Mouse (Mus musculus) MEL (cell line): Measurements from ENCODE around the gene Krtap19-9b. TPM values are rescaled to one million over a fixed set of nuclear protein-coding genes. Genes with fewer than 3 reads are reported as not detected.

ENCODE experiments used
- DNase-seq: peaks from one replicate; pipeline ENCODE4 v3.0.0; 2011; ENCODE audit warnings: low read depth, low spot score
- H3K27ac ChIP-seq: 2 replicates; pipeline ENCODE4 v1.5.1; 2012; ENCODE audit warnings: low read depth, mild to moderate bottlenecking, control low read depth, low read length, moderate library complexity; ENCODE audit not compliant: control insufficient read depth
- H3K27me3 ChIP-seq, 2 experiments: fragments of 150-350 bp in 1 of 2; sonication (generic) in 1 of 2; 2 replicates each; pipeline ENCODE4 v1.6.1; 2012; ENCODE audit warnings: low read length in 2 of 2, mild to moderate bottlenecking in 2 of 2, improper control_type of control experiment in 1 of 2, moderate library complexity in 1 of 2; ENCODE audit not compliant: insufficient read depth in 2 of 2, control insufficient read depth in 1 of 2
- H3K36me3 ChIP-seq, 2 experiments: 2 replicates each; pipeline ENCODE4 v1.6.1; 2012 to 2014; ENCODE audit warnings: low read length in 2 of 2, improper control_type of control experiment in 1 of 2, inconsistent platforms in 1 of 2, mild to moderate bottlenecking in 1 of 2; ENCODE audit not compliant: insufficient read depth in 2 of 2, control insufficient read depth in 1 of 2
- H3K4me1 ChIP-seq, 2 experiments: fragments of 150-350 bp in 1 of 2; sonication (generic) in 1 of 2; 2 replicates each; pipeline ENCODE4 v1.6.1; 2012; ENCODE audit warnings: low read length in 2 of 2, improper control_type of control experiment in 1 of 2, mild to moderate bottlenecking in 1 of 2; ENCODE audit not compliant: insufficient read depth in 2 of 2, control insufficient read depth in 1 of 2
- H3K4me3 ChIP-seq, 2 experiments: fragments of 150-350 bp in 1 of 2; sonication (generic) in 1 of 2; 2 replicates each; pipeline ENCODE4 v1.5.1; 2012; ENCODE audit warnings: low read depth in 2 of 2, low read length in 2 of 2, mild to moderate bottlenecking in 2 of 2, moderate library complexity in 2 of 2, control low read depth in 1 of 2, improper control_type of control experiment in 1 of 2; ENCODE audit not compliant: control insufficient read depth in 1 of 2, insufficient read depth in 1 of 2
- H3K79me2 ChIP-seq: 2 replicates; pipeline ENCODE4 v1.6.1; 2012; ENCODE audit warnings: mild to moderate bottlenecking, low read length, moderate library complexity; ENCODE audit not compliant: control insufficient read depth, poor library complexity, insufficient read depth
- H3K9ac ChIP-seq: 2 replicates; pipeline ENCODE4 v1.6.1; 2012; ENCODE audit warnings: low read depth, mild to moderate bottlenecking, control low read depth, low read length, moderate library complexity; ENCODE audit not compliant: control insufficient read depth, poor library complexity, severe bottlenecking
- H3K9me3 ChIP-seq: fragments of 150-350 bp; sonication (generic); replicated peaks from 2 replicates; pipeline ENCODE4 v1.6.1; 2012; ENCODE audit warnings: mild to moderate bottlenecking, low read length, improper control_type of control experiment, moderate library complexity; ENCODE audit not compliant: insufficient read depth
- CHD2 ChIP-seq: IDR thresholded peaks from 2 replicates; pipeline ENCODE4 v1.6.1; 2011; ENCODE audit warnings: low read length, improper control_type of control experiment
- E2F4 ChIP-seq: IDR thresholded peaks from 2 replicates; pipeline ENCODE4 v1.6.1; 2011; ENCODE audit warnings: low read depth, low read length, improper control_type of control experiment, borderline replicate concordance
- ELF1 ChIP-seq: IDR thresholded peaks from 2 replicates; pipeline ENCODE4 v1.6.1; 2014; ENCODE audit warnings: low read depth, mild to moderate bottlenecking, inconsistent platforms, low read length, improper control_type of control experiment, moderate library complexity
- ETS1 ChIP-seq: IDR thresholded peaks from 2 replicates; pipeline ENCODE4 v1.6.1; 2012; ENCODE audit warnings: low read depth, mild to moderate bottlenecking, inconsistent platforms, low read length, improper control_type of control experiment, moderate library complexity
- GABPA ChIP-seq: IDR thresholded peaks from 2 replicates; pipeline ENCODE4 v1.6.1; 2012; ENCODE audit warnings: low read depth, mild to moderate bottlenecking, inconsistent platforms, low read length, improper control_type of control experiment, moderate library complexity
- GATA1 ChIP-seq: IDR thresholded peaks from 2 replicates; pipeline ENCODE4 v1.6.1; 2011; ENCODE audit warnings: low read depth, low read length, improper control_type of control experiment
- HCFC1 ChIP-seq: IDR thresholded peaks from 2 replicates; pipeline ENCODE4 v1.6.1; 2012; ENCODE audit warnings: low read depth, mild to moderate bottlenecking, inconsistent platforms, low read length, improper control_type of control experiment, moderate library complexity
- JUND ChIP-seq: IDR thresholded peaks from 2 replicates; pipeline ENCODE4 v1.6.1; 2011; ENCODE audit warnings: low read depth, mild to moderate bottlenecking, improper control_type of control experiment, low read length
- KAT2A ChIP-seq: conservative IDR thresholded peaks from 2 replicates; pipeline ENCODE4 v1.6.1; 2012; ENCODE audit warnings: low read depth, low read length, improper control_type of control experiment, inconsistent platforms
- MAFK ChIP-seq: IDR thresholded peaks from 2 replicates; pipeline ENCODE4 v1.6.1; 2011; ENCODE audit warnings: low read depth, mild to moderate bottlenecking, low read length, improper control_type of control experiment, borderline replicate concordance
- MAX ChIP-seq: IDR thresholded peaks from 2 replicates; pipeline ENCODE4 v1.6.1; 2011; ENCODE audit warnings: low read length, improper control_type of control experiment
- MAZ ChIP-seq: IDR thresholded peaks from 2 replicates; pipeline ENCODE4 v1.6.1; 2012; ENCODE audit warnings: low read depth, mild to moderate bottlenecking, inconsistent platforms, low read length, improper control_type of control experiment
- MYC ChIP-seq: IDR thresholded peaks from 2 replicates; pipeline ENCODE4 v1.6.1; 2011; ENCODE audit warnings: low read depth, mild to moderate bottlenecking, low read length, improper control_type of control experiment, moderate library complexity
- NELFE ChIP-seq: IDR thresholded peaks from 2 replicates; pipeline ENCODE4 v1.6.1; 2011; ENCODE audit warnings: low read depth, low read length, improper control_type of control experiment
- NRF1 ChIP-seq: IDR thresholded peaks from 2 replicates; pipeline ENCODE4 v1.6.1; 2014; ENCODE audit warnings: low read depth, mild to moderate bottlenecking, inconsistent platforms, low read length, improper control_type of control experiment, moderate library complexity; ENCODE audit not compliant: poor library complexity, insufficient read depth, severe bottlenecking
- POLR2A ChIP-seq, 2 experiments: IDR thresholded peaks; 2 replicates each; pipeline ENCODE4 v1.6.1; 2011 to 2012; ENCODE audit warnings: low read length in 2 of 2, mild to moderate bottlenecking in 2 of 2, control low read depth in 1 of 2, improper control_type of control experiment in 1 of 2, low read depth in 1 of 2, moderate library complexity in 1 of 2; ENCODE audit not compliant: control insufficient read depth in 1 of 2, insufficient read depth in 1 of 2, poor library complexity in 1 of 2
- POLR2AphosphoS2 ChIP-seq: IDR thresholded peaks from 2 replicates; pipeline ENCODE4 v1.6.1; 2011; ENCODE audit warnings: low read length, improper control_type of control experiment
- POLR2AphosphoS5 ChIP-seq: IDR thresholded peaks from 2 replicates; pipeline ENCODE4 v1.6.1; 2012; ENCODE audit warnings: low read depth, borderline replicate concordance, mild to moderate bottlenecking, inconsistent platforms, low read length, moderate library complexity, mixed read lengths
- RAD21 ChIP-seq: IDR thresholded peaks from 2 replicates; pipeline ENCODE4 v1.6.1; 2011; ENCODE audit warnings: mild to moderate bottlenecking, low read depth, low read length, improper control_type of control experiment
- RCOR1 ChIP-seq: IDR thresholded peaks from 2 replicates; pipeline ENCODE4 v1.6.1; 2012; ENCODE audit warnings: low read depth, mild to moderate bottlenecking, inconsistent platforms, low read length, improper control_type of control experiment
- SMC3 ChIP-seq: IDR thresholded peaks from 2 replicates; pipeline ENCODE4 v1.6.1; 2011; ENCODE audit warnings: low read depth, low read length, improper control_type of control experiment
- TBP ChIP-seq: IDR thresholded peaks from 2 replicates; pipeline ENCODE4 v1.8.0; 2011; ENCODE audit warnings: low read depth, low read length, improper control_type of control experiment
- TCF12 ChIP-seq: IDR thresholded peaks from 2 replicates; pipeline ENCODE4 v1.6.1; 2014; ENCODE audit warnings: low read depth, mild to moderate bottlenecking, inconsistent platforms, low read length, improper control_type of control experiment, moderate library complexity
- USF1 ChIP-seq: IDR thresholded peaks from 2 replicates; pipeline ENCODE4 v1.6.1; 2014; ENCODE audit warnings: low read depth, mild to moderate bottlenecking, inconsistent platforms, low read length, improper control_type of control experiment, moderate library complexity
- USF2 ChIP-seq, 2 experiments: IDR thresholded peaks; 2 replicates each; pipeline ENCODE4 v1.6.1; 2011 to 2012; ENCODE audit warnings: improper control_type of control experiment in 2 of 2, low read length in 2 of 2, borderline replicate concordance in 1 of 2, inconsistent platforms in 1 of 2, low read depth in 1 of 2, mild to moderate bottlenecking in 1 of 2; ENCODE audit not compliant: insufficient read depth in 1 of 2
- ZNF384 ChIP-seq: IDR thresholded peaks from 2 replicates; pipeline ENCODE4 v1.6.1; 2012; ENCODE audit warnings: low read depth, mild to moderate bottlenecking, inconsistent platforms, low read length, improper control_type of control experiment
- polyA plus RNA-seq, 2 experiments: library from polyadenylated mRNA; stranded (reverse) in 1 of 2; unstranded in 1 of 2; fragments of >175 nt in 1 of 2; fragments of >200 nt in 1 of 2; gene quantifications; 2 replicates each; pipeline versions ENCODE4 v1.2.1 to v1.2.4; 2012; ENCODE audit warnings: low replicate concordance in 2 of 2, low read depth in 1 of 2; ENCODE audit not compliant: insufficient read length in 2 of 2, insufficient read depth in 1 of 2, missing spikeins in 1 of 2
- total RNA-seq: library from RNA; depleted of rRNA; stranded (reverse); fragments of 300-350 nt; gene quantifications from 2 replicates; pipeline ENCODE4 v1.2.3, GENCODE M21; 2012; rRNA removed

Gene Krtap19-9b
- total RNA-seq = not detected in 2 replicates
- not detected for polyA plus RNA-seq

GRCm38 (mm10) chr16:88932165-88932564, at the start of gene Krtap19-9b:
Gene Krtap19-9b (minus strand): TSS chr16:88932265.
- TF ChIP-seq RCOR1 (no peak), MYC (no peak), HCFC1 (no peak), GABPA (no peak), GATA1 (no peak), ZNF384 (no peak), USF2 (IDR thresholded peaks at IDR 0.05; ENCODE audit: borderline replicate concordance in 1 of 2, insufficient read depth in 1 of 2, low read depth in 1 of 2, low read length in 2 of 2) (no peak), SMC3 (no peak)
- Histone ChIP-seq H3K27ac (no peak within 1 kb of the TSS), H3K4me1 (no peaks in the 10 kb centered on the region), H3K9ac (no peak within 1 kb of the TSS), H3K27me3 (no peaks in the 10 kb centered on the region), H3K4me3 (no peak within 1 kb of the TSS), H3K36me3 (no peaks in the 10 kb centered on the region), H3K9me3 (no peaks in the 10 kb centered on the region), H3K79me2 (no peaks in the 10 kb centered on the region)
- DNase-seq = no peak

GRCm38 (mm10) chr16:88962773-88963172, 30.7 kb upstream of the Krtap19-9b start, which contains the start of gene Krtap16-3:
Gene Krtap16-3 (minus strand): TSS chr16:88962873.
- no peak for DNase-seq
- H3K36me3 ChIP-seq = no peaks in the 10 kb centered on the region
- no peak within 1 kb of the TSS for H3K4me3 ChIP-seq
- no peak within 1 kb of the TSS for H3K9ac ChIP-seq
- TF ChIP-seq POLR2AphosphoS5 (no peak), MAX (no peak), CHD2 (no peak), KAT2A (no peak)
- H3K27me3 ChIP-seq = no peaks in the 10 kb centered on the region
- no peaks in the 10 kb centered on the region for H3K79me2 ChIP-seq
- no peaks in the 10 kb centered on the region for H3K4me1 ChIP-seq
- no peak within 1 kb of the TSS for H3K27ac ChIP-seq
- H3K9me3 ChIP-seq = no peaks in the 10 kb centered on the region

- Histone ChIP-seq H3K27me3 (no peaks in the 10 kb centered on the region), H3K9me3 (no peaks in the 10 kb centered on the region), H3K79me2 (no peaks in the 10 kb centered on the region), H3K36me3 (no peaks in the 10 kb centered on the region), H3K4me1 (no peaks in the 10 kb centered on the region), H3K27ac (no peak overlapping the region), H3K4me3 (no peak overlapping the region), H3K9ac (no peak overlapping the region)
- no peak for DNase-seq
- no peak for TF ChIP-seq ELF1
- no peak for TF ChIP-seq RAD21
- TF ChIP-seq USF1 = no peak
- no peak for TF ChIP-seq POLR2A (IDR thresholded peaks at IDR 0.05; ENCODE audit: control insufficient read depth in 1 of 2, insufficient read depth in 1 of 2, low read depth in 1 of 2, low read length in 2 of 2, poor library complexity in 1 of 2)
- no peak for TF ChIP-seq MAFK
- no peak for TF ChIP-seq MAZ
- no peak for TF ChIP-seq ETS1
- TF ChIP-seq NRF1 = no peak
- no peak for TF ChIP-seq MAX
- TF ChIP-seq NELFE = no peak
- no peak for TF ChIP-seq POLR2AphosphoS2
- no peak for TF ChIP-seq TBP
- no peak for TF ChIP-seq JUND
- TF ChIP-seq ZNF384 = no peak
- TF ChIP-seq E2F4 = no peak
- TF ChIP-seq TCF12 = no peak
These were observed 9.0 kb upstream of the Krtap19-9b start for GRCm38 (mm10) chr16:88941106-88941505.
